Comparison of ENCODE assay signal across 23 mouse cellular contexts in the genomic region with DNA sequence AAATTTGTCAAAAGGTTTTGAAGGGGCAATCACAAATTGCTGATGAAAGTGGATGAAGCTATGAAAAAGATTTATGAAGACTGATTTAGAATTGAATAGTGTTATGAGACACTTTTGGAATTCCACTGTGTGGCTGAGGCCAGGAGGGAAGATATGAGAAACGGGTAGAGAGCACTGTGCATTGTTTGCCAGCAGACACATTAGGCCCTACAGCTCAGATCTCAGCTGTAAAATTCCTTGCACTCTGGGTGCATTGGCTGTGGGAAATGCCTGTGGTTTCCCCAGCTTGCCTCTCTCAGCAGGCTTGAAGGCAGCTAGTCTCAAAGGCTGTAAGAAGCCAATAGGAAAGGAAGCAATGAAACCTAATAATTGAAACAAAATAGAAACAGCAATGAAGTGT.
DNase-seq lines count a peak whose midpoint lies in the region; ATAC-seq and TF ChIP-seq lines count a peak whose summit lies in the region.
"Had no signal": no experiment of that assay in that cellular context is flagged by ENCODE, and none has a peak within 500 bp of the region (broad histone marks: within the 10 kb centered on the region; RNA-seq: fewer than 3 reads in every experiment).

No protein-coding gene starts in this region.

- H3K27me3 ChIP-seq in kidney, embryonic 16.5 days (ENCODE audit: insufficient read depth, low read length): no peaks in the 10 kb centered on the region
- H3K27me3 ChIP-seq in neural tube, embryonic 13.5 days: no peaks in the 10 kb centered on the region
- no peaks in the 10 kb centered on the region for H3K27me3 ChIP-seq in midbrain, embryonic 14.5 days (ENCODE audit: control insufficient read depth, insufficient read depth, low read length)
- H3K27me3 ChIP-seq: CH12.LX; forebrain, embryonic 13.5 days; hindbrain, embryonic 15.5 days; intestine, embryonic 15.5 days; midbrain, embryonic 12.5 days had no signal

- DNase-seq in kidney, adult 9 months: peak; percentile 2
- no peak for DNase-seq in neural tube, embryonic 10.5 days (ENCODE audit: extremely low spot score, low spot score)
- no peak for DNase-seq in lung, adult 18-20 months
- DNase-seq in midbrain, embryonic 14.5 days: no peak
- DNase-seq: adrenal gland, postnatal 25 days; B cell, adult 2 months; cerebellum, adult 11 months; gastrocnemius, adult 2 months; heart, postnatal 36 days; liver, postnatal 0 days; lung, postnatal 10 days; thymus, postnatal 14 days had no signal

- H3K9ac ChIP-seq in kidney, embryonic 16.5 days (replicated peaks; ENCODE audit: low read length): no peak overlapping the region
- H3K9ac ChIP-seq in neural tube, embryonic 13.5 days: no peak overlapping the region
- H3K9ac ChIP-seq in midbrain, embryonic 14.5 days (replicated peaks; ENCODE audit: low read length): no peak overlapping the region
- H3K9ac ChIP-seq: forebrain, embryonic 13.5 days; hindbrain, embryonic 15.5 days; intestine, embryonic 15.5 days; liver, postnatal 0 days; midbrain, embryonic 12.5 days had no signal

- no peak overlapping the region for H3K4me3 ChIP-seq in kidney, embryonic 16.5 days (ENCODE audit: low read length)
- no peak overlapping the region for H3K4me3 ChIP-seq in neural tube, embryonic 13.5 days
- H3K4me3 ChIP-seq in embryonic fibroblast, embryonic 13.5 days (ENCODE audit: insufficient read depth, low read length): no peak overlapping the region
- H3K4me3 ChIP-seq in midbrain, embryonic 14.5 days (replicated peaks; ENCODE audit: low read depth, low read length): no peak overlapping the region
- H3K4me3 ChIP-seq: erythroblast, embryonic 14.5 days; forebrain, embryonic 13.5 days; gastrocnemius, adult 2 months; hindbrain, embryonic 15.5 days; intestine, embryonic 15.5 days; midbrain, embryonic 12.5 days had no signal

- H3K4me1 ChIP-seq in kidney, embryonic 16.5 days (ENCODE audit: insufficient read depth, low read length): no peaks in the 10 kb centered on the region
- H3K4me1 ChIP-seq in neural tube, embryonic 13.5 days (replicated peaks): no peaks in the 10 kb centered on the region
- H3K4me1 ChIP-seq in embryonic fibroblast, embryonic 13.5 days (ENCODE audit: control insufficient read depth, insufficient read depth, low read length): peaks cover 3% of the 10 kb centered on the region; the same call in 1 of the 2 replicates
- no peaks in the 10 kb centered on the region for H3K4me1 ChIP-seq in midbrain, embryonic 14.5 days (ENCODE audit: control insufficient read depth, insufficient read depth, low read length)
- H3K4me1 ChIP-seq: forebrain, embryonic 13.5 days; hindbrain, embryonic 15.5 days; intestine, embryonic 15.5 days; midbrain, embryonic 12.5 days had no signal

- H3K36me3 ChIP-seq in kidney, embryonic 16.5 days (ENCODE audit: insufficient read depth, low read length): no peaks in the 10 kb centered on the region
- no peaks in the 10 kb centered on the region for H3K36me3 ChIP-seq in neural tube, embryonic 13.5 days
- H3K36me3 ChIP-seq in midbrain, embryonic 14.5 days (ENCODE audit: control insufficient read depth, insufficient read depth, low read length): no peaks in the 10 kb centered on the region
- H3K36me3 ChIP-seq: G1E; hindbrain, embryonic 15.5 days; intestine, embryonic 15.5 days; midbrain, embryonic 12.5 days had no signal

- no peaks in the 10 kb centered on the region for H3K9me3 ChIP-seq in kidney, embryonic 16.5 days (ENCODE audit: low read length)
- H3K9me3 ChIP-seq in neural tube, embryonic 13.5 days: no peaks in the 10 kb centered on the region
- H3K9me3 ChIP-seq in midbrain, embryonic 14.5 days (ENCODE audit: control insufficient read depth, low read length): no peaks in the 10 kb centered on the region
- H3K9me3 ChIP-seq: forebrain, embryonic 13.5 days; G1E; hindbrain, embryonic 15.5 days; intestine, embryonic 15.5 days; midbrain, embryonic 12.5 days had no signal

- no peak for TF ChIP-seq POLR2A in embryonic fibroblast, embryonic 13.5 days (IDR thresholded peaks at IDR 0.05; ENCODE audit: low read depth, low read length)

- H3K27ac ChIP-seq in kidney, embryonic 16.5 days (ENCODE audit: low read length): no peak overlapping the region
- H3K27ac ChIP-seq in neural tube, embryonic 13.5 days (replicated peaks): no peak overlapping the region
- H3K27ac ChIP-seq in embryonic fibroblast, embryonic 13.5 days (ENCODE audit: insufficient read depth, low read length): peak overlapping the region; percentile 27; the same call in 1 of the 2 replicates
- H3K27ac ChIP-seq in midbrain, embryonic 14.5 days (replicated peaks; ENCODE audit: low read depth, low read length): no peak overlapping the region
- H3K27ac ChIP-seq: forebrain, embryonic 13.5 days; gastrocnemius, adult 2 months; hindbrain, embryonic 15.5 days; intestine, embryonic 15.5 days; midbrain, embryonic 12.5 days had no signal

- WGBS in kidney, embryonic 16.5 days: 57% methylated on average over 1 of the region's 1 CpGs
- WGBS in neural tube, embryonic 13.5 days: 38% methylated on average over 1 of the region's 1 CpGs
- 69% methylated on average over 1 of the region's 1 CpGs for WGBS in midbrain, embryonic 14.5 days

- no peak for TF ChIP-seq CTCF in embryonic fibroblast, embryonic 13.5 days (IDR thresholded peaks at IDR 0.05; ENCODE audit: borderline replicate concordance, insufficient read depth, low read length)

- no peak overlapping the region for H3K4me2 ChIP-seq in kidney, embryonic 16.5 days (replicated peaks; ENCODE audit: low read depth, low read length)
- no peak overlapping the region for H3K4me2 ChIP-seq in neural tube, embryonic 13.5 days
- H3K4me2 ChIP-seq in midbrain, embryonic 14.5 days (ENCODE audit: low read length): no peak overlapping the region
- H3K4me2 ChIP-seq: forebrain, embryonic 13.5 days; hindbrain, embryonic 15.5 days; intestine, embryonic 15.5 days; liver, embryonic 11.5 days; midbrain, embryonic 12.5 days had no signal

- ATAC-seq in kidney, embryonic 16.5 days (ENCODE audit: low FRiP score, low TSS enrichment): no peak
- ATAC-seq in neural tube, embryonic 13.5 days (ENCODE audit: low read depth): peak; percentile 32; the same call in 1 of the 2 replicates
- no peak for ATAC-seq in midbrain, embryonic 14.5 days (ENCODE audit: low FRiP score, low TSS enrichment)
- ATAC-seq: forebrain, embryonic 13.5 days; intestine, embryonic 15.5 days; liver, postnatal 0 days had no signal
